Mouse (Mus musculus) kidney, embryonic 16.5 days (tissue): ENCODE data around the gene Zfp462. TPM values are rescaled to one million over a fixed set of nuclear protein-coding genes. Genes with fewer than 3 reads are reported as not detected.

ENCODE experiments used
- ATAC-seq: fragments of 200-750 bp; cut with Nextera tagmentation; 2 replicates; pipeline ENCODE4 v1.8.0; 2017; ENCODE audit warnings: moderate TSS enrichment; ENCODE audit not compliant: low FRiP score, low TSS enrichment
- H3K27ac ChIP-seq: fragments of 300-500 bp; sonication (generic); 2 replicates; pipeline ENCODE4 v1.5.1; 2014; ENCODE audit warnings: low read length
- H3K27me3 ChIP-seq: fragments of 300-500 bp; sonication (generic); 2 replicates; pipeline ENCODE4 v1.6.1; 2014; ENCODE audit warnings: low read length, control low read depth, mixed read lengths; ENCODE audit not compliant: insufficient read depth
- H3K36me3 ChIP-seq: fragments of 300-500 bp; sonication (generic); 2 replicates; pipeline ENCODE4 v1.6.1; 2014; ENCODE audit warnings: low read length, control low read depth, mixed read lengths; ENCODE audit not compliant: insufficient read depth
- H3K4me1 ChIP-seq: fragments of 300-500 bp; sonication (generic); 2 replicates; pipeline ENCODE4 v1.6.1; 2014; ENCODE audit warnings: low read length, control low read depth, mixed read lengths; ENCODE audit not compliant: insufficient read depth
- H3K4me2 ChIP-seq: fragments of 300-500 bp; sonication (generic); replicated peaks from 2 replicates; pipeline ENCODE4 v1.6.1; 2014; ENCODE audit warnings: low read depth, low read length
- H3K4me3 ChIP-seq: fragments of 300-500 bp; sonication (generic); 2 replicates; pipeline ENCODE4 v1.5.1; 2014; ENCODE audit warnings: mild to moderate bottlenecking, low read length
- H3K9ac ChIP-seq: fragments of 300-500 bp; sonication (generic); replicated peaks from 2 replicates; pipeline ENCODE4 v1.6.1; 2014; ENCODE audit warnings: low read length
- H3K9me3 ChIP-seq: fragments of 300-500 bp; sonication (generic); 2 replicates; pipeline ENCODE4 v1.6.1; 2016; ENCODE audit warnings: low read length, control low read depth
- WGBS: fragments of 180-500 bp; shearing (Covaris S2); extraction: QIAGEN DNeasy Blood & Tissue Kit; methylation state at CpG from one replicate; pipeline ENCODE4 v1.1.7; 2014; 5-methylcytosine and 5-hydroxymethylcytosine counted together
- polyA plus RNA-seq: library from polyadenylated mRNA; unstranded; fragments of >200 nt; fragmentation: Nextera tagmentation; extraction: Ambion mirVana; gene quantifications from 2 replicates; pipeline ENCODE4 v1.2.1, GENCODE M21; 2015

The Zfp462 gene
- polyA plus RNA-seq, 1 experiment from 2014 or later = 3.4 TPM

- Histone ChIP-seq H3K27me3 (no peaks in the 10 kb centered on the region), H3K36me3 (no peaks in the 10 kb centered on the region), H3K4me2 (peak overlapping the region; percentile 77), H3K4me3 (peak overlapping the region; percentile 81), H3K4me1 (peaks cover 37% of the 10 kb centered on the region), H3K27ac (peak overlapping the region; percentile 98), H3K9ac (peak overlapping the region; percentile 93), H3K9me3 (no peaks in the 10 kb centered on the region)
- ATAC-seq = no peak
- 11% methylated on average over 7 of the region's 7 CpGs for WGBS
Observed at GRCm38 (mm10) chr4:54949561-54949940, 4.7 kb downstream of the Zfp462 start.

DNA sequence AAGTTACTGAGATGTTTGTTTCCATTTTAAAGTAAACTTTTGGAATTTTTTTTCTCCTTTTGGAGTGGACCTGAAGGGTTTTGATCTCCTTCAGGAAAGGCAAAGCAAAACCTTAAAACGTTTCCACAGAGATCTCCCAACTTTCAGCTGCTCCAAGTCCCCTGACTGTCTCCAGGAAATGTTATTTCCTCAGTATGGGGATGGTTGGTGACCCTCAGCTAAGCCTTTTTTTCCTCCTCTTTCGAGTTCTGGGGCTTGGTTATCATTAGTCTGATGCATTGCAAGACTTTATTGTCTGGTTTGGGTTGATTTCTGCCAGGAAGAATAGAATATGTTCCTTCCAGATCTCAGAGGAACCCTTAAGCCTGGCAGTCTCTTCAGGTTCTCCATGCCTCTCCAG, 5.3 kb downstream of the Zfp462 start:
- Histone ChIP-seq H3K4me1 (peaks cover 32% of the 10 kb centered on the region), H3K9ac (peak overlapping the region; percentile 93; the same call in 1 of the 2 replicates)

DNA sequence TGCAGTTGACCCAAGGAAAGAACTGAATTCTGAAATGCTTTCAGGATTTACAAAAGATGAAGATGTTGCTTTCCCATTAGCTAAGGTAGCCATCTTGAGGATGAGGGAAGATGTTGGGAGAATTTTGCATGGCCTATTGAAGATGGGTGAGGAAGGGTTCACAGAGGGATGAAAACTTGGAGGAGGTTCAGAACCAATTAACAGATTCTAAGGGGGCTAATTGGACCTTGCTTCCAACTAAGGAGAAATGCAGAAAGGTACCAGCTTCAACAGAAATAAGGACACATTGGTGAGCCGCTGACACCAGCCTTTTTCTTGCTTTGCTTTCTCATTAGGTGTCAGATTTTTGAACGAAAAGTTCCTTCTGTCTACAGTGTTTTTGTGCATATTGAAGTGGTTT, 6.0 kb downstream of the Zfp462 start:
- H3K9ac ChIP-seq = no peak overlapping the region
- no peak for ATAC-seq
- peaks cover 31% of the 10 kb centered on the region for H3K4me1 ChIP-seq
- 90% methylated on average over 2 of the region's 2 CpGs for WGBS
- H3K4me3 ChIP-seq = no peak overlapping the region
- H3K9me3 ChIP-seq = no peaks in the 10 kb centered on the region
- H3K4me2 ChIP-seq = 0 out of 2 replicates have a peak overlapping the region, but pooled peaks have one; percentile 77
- H3K27me3 ChIP-seq = no peaks in the 10 kb centered on the region
- no peaks in the 10 kb centered on the region for H3K36me3 ChIP-seq
- no peak overlapping the region for H3K27ac ChIP-seq

More for the DNA sequence above, 5.3 kb downstream of the Zfp462 start:
- Histone ChIP-seq H3K27me3 (no peaks in the 10 kb centered on the region), H3K4me2 (peak overlapping the region; percentile 77), H3K9me3 (no peaks in the 10 kb centered on the region), H3K36me3 (no peaks in the 10 kb centered on the region), H3K4me3 (peak overlapping the region; percentile 81; the same call in 1 of the 2 replicates), H3K27ac (peak overlapping the region; percentile 98; the same call in 1 of the 2 replicates)
- 30% methylated on average over 2 of the region's 2 CpGs for WGBS
- no peak for ATAC-seq

GRCm38 (mm10) chr4:54953657-54954395, 9.0 kb downstream of the Zfp462 start:
- no peak overlapping the region for H3K27ac ChIP-seq

DNA sequence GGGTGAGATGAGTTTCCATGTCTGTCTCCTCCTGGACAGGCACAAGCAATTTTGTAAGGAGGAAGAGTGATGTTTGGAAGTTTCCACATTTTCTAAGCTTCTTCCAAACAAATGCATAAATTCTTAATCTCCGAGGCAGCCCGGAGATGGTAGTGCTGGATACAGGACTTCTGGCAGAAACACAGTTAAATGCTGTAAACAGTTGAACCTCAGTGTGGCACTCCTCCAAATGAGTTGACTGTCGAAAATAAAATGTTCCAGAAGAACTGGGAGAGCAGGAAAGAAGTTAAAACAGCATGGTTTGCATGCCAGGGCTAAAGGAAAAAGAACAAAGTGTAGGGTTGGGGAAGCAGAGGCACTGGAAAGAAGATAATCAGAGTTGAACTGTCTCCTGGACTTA, 9.6 kb downstream of the Zfp462 start:
- Histone ChIP-seq H3K27ac (no peak overlapping the region), H3K4me1 (peaks cover 24% of the 10 kb centered on the region), H3K9ac (no peak overlapping the region), H3K9me3 (no peaks in the 10 kb centered on the region), H3K36me3 (no peaks in the 10 kb centered on the region; the same call in 1 of the 2 replicates), H3K4me3 (no peak overlapping the region), H3K27me3 (no peaks in the 10 kb centered on the region), H3K4me2 (no peak overlapping the region)
- no peak for ATAC-seq
- 52% methylated on average over 3 of the region's 3 CpGs for WGBS

More at GRCm38 (mm10) chr4:54953657-54954395, 9.0 kb downstream of the Zfp462 start:
- ATAC-seq = no peak
- 89% methylated on average over 9 of the region's 9 CpGs for WGBS
- Histone ChIP-seq H3K4me2 (no peak overlapping the region), H3K9me3 (no peaks in the 10 kb centered on the region), H3K27me3 (no peaks in the 10 kb centered on the region), H3K9ac (no peak overlapping the region), H3K36me3 (no peaks in the 10 kb centered on the region), H3K4me3 (no peak overlapping the region), H3K4me1 (peaks cover 24% of the 10 kb centered on the region)

DNA sequence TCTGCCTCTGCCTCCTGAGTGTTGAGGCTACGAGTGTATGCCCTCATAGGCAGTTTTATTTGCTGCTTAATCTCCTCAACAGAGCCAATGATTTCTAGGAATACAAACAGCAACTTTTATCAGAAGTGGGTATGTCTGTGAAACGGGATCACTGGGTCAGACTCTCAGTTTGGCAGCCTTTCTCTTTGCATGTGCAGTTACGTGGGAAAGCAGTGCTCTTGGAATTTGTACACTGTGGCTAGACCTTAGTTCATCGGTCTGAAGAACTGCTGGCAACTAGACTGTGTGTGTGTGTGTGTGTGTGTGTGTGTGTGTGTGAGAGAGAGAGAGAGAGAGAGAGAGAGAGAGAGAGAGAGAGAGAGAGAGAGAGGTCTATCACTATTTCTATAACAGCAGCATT, 15.9 kb downstream of the Zfp462 start:
- H3K4me2 ChIP-seq = no peak overlapping the region
- no peaks in the 10 kb centered on the region for H3K9me3 ChIP-seq
- H3K36me3 ChIP-seq = no peaks in the 10 kb centered on the region; the same call in 1 of the 2 replicates
- ATAC-seq = no peak
- H3K4me1 ChIP-seq = peaks cover 9% of the 10 kb centered on the region
- H3K27me3 ChIP-seq = no peaks in the 10 kb centered on the region
- no peak overlapping the region for H3K4me3 ChIP-seq
- WGBS = 78% methylated on average over 4 of the region's 4 CpGs
- H3K9ac ChIP-seq = no peak overlapping the region
- no peak overlapping the region for H3K27ac ChIP-seq

GRCm38 (mm10) chr4:54962141-54962540, 17.3 kb downstream of the Zfp462 start:
- no peak overlapping the region for H3K27ac ChIP-seq
- no peak for ATAC-seq
- 84% methylated on average over 4 of the region's 4 CpGs for WGBS
- no peaks in the 10 kb centered on the region; the same call in 1 of the 2 replicates for H3K36me3 ChIP-seq
- H3K27me3 ChIP-seq = no peaks in the 10 kb centered on the region
- no peak overlapping the region for H3K4me3 ChIP-seq
- H3K9ac ChIP-seq = no peak overlapping the region
- no peak overlapping the region for H3K4me2 ChIP-seq
- H3K9me3 ChIP-seq = no peaks in the 10 kb centered on the region
- H3K4me1 ChIP-seq = peaks cover 23% of the 10 kb centered on the region

GRCm38 (mm10) chr4:54963551-54963950, 18.7 kb downstream of the Zfp462 start:
- Histone ChIP-seq H3K27me3 (no peaks in the 10 kb centered on the region), H3K27ac (no peak overlapping the region), H3K9ac (no peak overlapping the region), H3K9me3 (no peaks in the 10 kb centered on the region), H3K36me3 (no peaks in the 10 kb centered on the region; the same call in 1 of the 2 replicates), H3K4me3 (no peak overlapping the region), H3K4me1 (peaks cover 30% of the 10 kb centered on the region), H3K4me2 (no peak overlapping the region)
- 86% methylated on average over 7 of the region's 7 CpGs for WGBS
- ATAC-seq = no peak

DNA sequence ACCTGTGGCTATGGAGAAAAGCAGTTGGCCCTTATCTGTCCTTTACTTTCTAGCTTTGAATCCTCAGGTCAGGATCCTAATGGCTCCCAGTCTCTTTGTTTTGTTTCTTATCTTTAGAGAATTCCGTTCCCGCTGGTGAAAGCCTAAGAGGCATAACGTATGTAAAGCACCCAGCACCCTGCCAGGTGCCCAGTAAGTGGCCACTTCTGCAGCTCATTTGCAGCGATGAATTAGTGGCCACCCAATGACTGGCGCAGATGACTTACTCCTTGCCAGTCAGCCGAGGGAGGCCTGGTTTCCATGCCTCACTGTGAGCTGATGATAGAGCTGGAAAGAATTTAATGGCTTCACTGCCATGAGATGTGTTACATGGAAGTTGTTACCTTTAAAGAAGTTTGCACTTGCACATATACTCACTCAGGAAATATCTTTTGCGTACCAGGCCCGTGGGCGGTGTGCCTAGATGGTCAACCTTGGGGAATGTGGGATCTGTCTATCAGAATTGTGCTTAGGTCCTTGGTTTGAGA, 20.4 kb downstream of the Zfp462 start:
- WGBS = 77% methylated on average over 9 of the region's 9 CpGs
- Histone ChIP-seq H3K27me3 (no peaks in the 10 kb centered on the region), H3K4me3 (no peak overlapping the region), H3K9me3 (no peaks in the 10 kb centered on the region), H3K27ac (no peak overlapping the region), H3K4me1 (peaks cover 45% of the 10 kb centered on the region), H3K36me3 (no peaks in the 10 kb centered on the region), H3K9ac (no peak overlapping the region), H3K4me2 (no peak overlapping the region)
- no peak for ATAC-seq
